Mouse (Mus musculus) hindbrain, embryonic 15.5 days (tissue): Measurements from ENCODE around the gene Mucl3. TPM values are rescaled to one million over a fixed set of nuclear protein-coding genes. Genes with fewer than 3 reads are reported as not detected.

Source experiments
- ATAC-seq: fragments of 200-750 bp; cut with Nextera tagmentation; 2 replicates; pipeline ENCODE4 v1.8.0; 2017; ENCODE audit warnings: low read depth, moderate number of reproducible peaks, moderate TSS enrichment; ENCODE audit not compliant: low FRiP score
- H3K27ac ChIP-seq: fragments of 300-500 bp; sonication (generic); replicated peaks from 2 replicates; pipeline ENCODE4 v1.5.1; 2015; ENCODE audit warnings: mild to moderate bottlenecking, inconsistent platforms
- H3K27me3 ChIP-seq: fragments of 300-500 bp; sonication (generic); 2 replicates; pipeline ENCODE4 v1.6.1; 2015; ENCODE audit warnings: control low read depth, inconsistent platforms
- H3K36me3 ChIP-seq: fragments of 300-500 bp; sonication (generic); 2 replicates; pipeline ENCODE4 v1.6.1; 2015; ENCODE audit warnings: control low read depth, inconsistent platforms
- H3K4me1 ChIP-seq: fragments of 300-500 bp; sonication (generic); replicated peaks from 2 replicates; pipeline ENCODE4 v1.6.1; 2015; ENCODE audit warnings: control low read depth, inconsistent platforms
- H3K4me2 ChIP-seq: fragments of 300-500 bp; sonication (generic); 2 replicates; pipeline ENCODE4 v1.6.1; 2015; ENCODE audit warnings: moderate library complexity, mild to moderate bottlenecking, inconsistent platforms
- H3K4me3 ChIP-seq: fragments of 300-500 bp; sonication (generic); 2 replicates; pipeline ENCODE4 v1.5.1; 2015; ENCODE audit warnings: mild to moderate bottlenecking, inconsistent platforms
- H3K9ac ChIP-seq: fragments of 300-500 bp; sonication (generic); 2 replicates; pipeline ENCODE4 v1.6.1; 2015; ENCODE audit warnings: inconsistent platforms
- H3K9me3 ChIP-seq: fragments of 300-500 bp; sonication (generic); 2 replicates; pipeline ENCODE4 v1.6.1; 2016; ENCODE audit warnings: control low read depth, inconsistent platforms
- WGBS: fragments of 180-500 bp; shearing (Covaris S2); methylation state at CpG from one replicate; pipeline ENCODE4 v1.1.7; 2015; 5-methylcytosine and 5-hydroxymethylcytosine counted together
- polyA plus RNA-seq: library from polyadenylated mRNA; unstranded; fragments of >200 nt; fragmentation: Nextera tagmentation; extraction: Ambion mirVana; gene quantifications from 2 replicates; pipeline ENCODE4 v1.2.1, GENCODE M21; 2015

Gene Mucl3
- polyA plus RNA-seq, 1 experiment from 2014 or later = 0.17 TPM

DNA sequence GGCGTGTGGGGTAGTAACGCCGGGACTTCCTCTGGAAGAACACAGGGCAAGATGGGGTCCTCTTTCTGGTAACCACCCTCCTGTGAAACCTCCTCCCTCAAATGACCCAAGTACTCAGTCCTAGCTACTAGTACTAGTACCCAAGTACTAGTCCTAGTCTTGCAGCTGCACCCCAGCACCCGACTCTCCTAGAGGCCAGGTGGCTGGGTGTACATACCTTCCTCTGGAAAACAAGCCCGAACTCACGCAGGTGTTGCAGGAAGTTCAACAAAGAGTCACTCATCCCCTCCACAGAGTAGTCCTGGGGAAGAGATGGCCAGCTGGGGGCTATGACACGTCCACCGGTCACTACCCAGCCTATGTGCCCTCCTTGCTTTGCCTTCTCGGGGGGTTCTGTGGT lies 26.2 kb upstream of the Mucl3 start:
- H3K4me2 ChIP-seq = no peak overlapping the region

DNA sequence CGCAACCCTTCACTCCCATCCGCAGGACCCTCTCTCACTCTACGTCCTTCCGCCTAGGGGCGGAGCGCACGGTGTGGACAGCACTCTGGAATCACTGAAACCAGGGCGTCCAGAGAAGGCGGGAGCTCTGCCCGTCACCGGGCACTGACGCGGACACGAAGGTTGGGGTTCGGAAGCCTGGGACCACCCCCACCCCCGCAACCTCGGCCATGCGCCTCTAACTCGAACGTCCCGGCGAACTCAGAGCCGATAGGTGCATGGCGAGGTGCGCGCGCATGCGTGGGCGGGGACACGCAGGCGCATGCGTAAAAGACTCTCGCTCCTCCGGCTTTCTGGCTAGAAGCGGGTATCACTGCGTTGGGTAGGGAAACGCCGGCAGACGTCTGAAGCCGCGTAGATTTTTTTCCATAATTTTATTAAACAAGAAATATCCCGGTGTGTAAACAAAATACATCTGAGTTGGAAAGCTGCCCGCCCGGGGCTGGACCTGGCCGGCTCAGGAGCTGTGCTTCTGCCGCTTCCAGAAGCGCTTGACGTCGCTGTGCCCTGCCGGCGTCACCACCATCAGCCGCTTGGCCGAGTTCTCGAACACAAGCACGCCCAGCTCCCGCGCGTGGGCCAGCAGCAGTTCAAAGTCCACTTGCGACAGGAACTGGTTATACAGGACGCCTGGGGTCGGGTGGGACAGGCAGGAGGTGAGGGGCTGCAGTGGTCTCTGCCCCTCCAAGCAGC lies 24.0 kb upstream of the Mucl3 start, which contains the start of gene Vars2:
Gene Vars2, minus strand, starts transcription at position 259 of the 732 bp plus-strand sequence.
- 0 out of 2 replicates have a peak, but pooled peaks cover 12% of the 10 kb centered on the region for H3K36me3 ChIP-seq
- H3K4me2 ChIP-seq = peak within 1 kb of the TSS; percentile 95
- peaks cover 24% of the 10 kb centered on the region for H3K4me1 ChIP-seq
- no peaks in the 10 kb centered on the region for H3K27me3 ChIP-seq
- peak within 1 kb of the TSS; percentile 92 for H3K27ac ChIP-seq
- peak within 1 kb of the TSS; percentile 78 for H3K9ac ChIP-seq
- WGBS = under 1% methylated on average over 61 of the region's 61 CpGs
- peak within 1 kb of the TSS; percentile 91 for H3K4me3 ChIP-seq
- peak; percentile 94 for ATAC-seq
- no peaks in the 10 kb centered on the region for H3K9me3 ChIP-seq

More for the DNA sequence above, 26.2 kb upstream of the Mucl3 start:
- Histone ChIP-seq H3K36me3 (no peaks in the 10 kb centered on the region), H3K27me3 (no peaks in the 10 kb centered on the region), H3K9ac (no peak overlapping the region), H3K4me1 (peaks cover 31% of the 10 kb centered on the region), H3K27ac (no peak overlapping the region), H3K9me3 (no peaks in the 10 kb centered on the region), H3K4me3 (no peak overlapping the region)
- WGBS = 95% methylated on average over 9 of the region's 9 CpGs
- ATAC-seq = no peak

DNA sequence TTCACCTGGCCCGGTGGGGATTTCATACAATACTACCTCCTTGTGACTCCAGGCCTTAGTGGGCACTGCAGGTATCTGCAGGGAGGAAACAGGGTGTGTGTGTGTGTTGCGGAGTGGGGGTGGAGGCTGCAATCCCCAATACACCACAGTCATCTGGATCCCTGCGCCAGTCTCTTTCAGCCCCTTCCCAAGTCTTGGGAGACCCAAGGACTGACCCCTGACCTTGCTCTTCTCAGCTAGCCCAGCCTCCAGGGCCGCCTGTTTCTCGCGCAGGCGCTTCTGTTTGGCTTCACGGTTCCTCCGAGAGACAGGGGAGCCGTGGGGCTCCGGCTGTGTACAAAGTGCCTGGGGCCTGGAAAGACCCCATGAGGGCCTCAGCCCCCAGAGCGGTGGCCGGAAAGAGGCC lies 23.4 kb upstream of the Mucl3 start:
- ATAC-seq = peak; percentile 57

DNA sequence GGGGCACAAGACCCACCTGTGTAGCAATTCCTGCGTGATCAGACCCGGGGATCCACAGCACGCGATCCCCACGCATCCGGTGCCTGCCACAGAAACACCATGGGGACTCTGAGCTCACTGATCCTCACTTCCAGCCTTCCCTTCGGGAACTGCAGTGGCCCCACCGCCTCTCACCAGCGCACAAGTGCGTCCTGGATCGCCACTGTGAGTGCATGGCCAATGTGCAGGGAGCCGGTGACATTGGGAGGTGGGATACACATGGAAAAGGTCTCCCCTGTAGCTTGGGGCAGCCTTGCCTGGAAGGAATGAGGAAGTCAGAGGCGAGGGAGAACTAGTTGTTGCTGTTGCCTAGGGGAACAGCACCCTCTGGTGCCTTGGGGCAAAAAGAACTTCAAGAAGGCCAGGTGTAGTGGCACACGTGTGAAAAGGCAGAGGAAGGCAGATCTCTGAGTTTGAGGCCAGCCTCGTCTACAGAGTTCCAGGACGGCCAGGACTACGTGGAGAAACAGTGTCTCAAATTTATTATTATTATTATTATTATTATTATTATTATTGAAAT lies 22.5 kb upstream of the Mucl3 start:
- WGBS = 81% methylated on average over 17 of the region's 17 CpGs

More for the DNA sequence above, 23.4 kb upstream of the Mucl3 start:
- no peaks in the 10 kb centered on the region for H3K27me3 ChIP-seq
- WGBS = 3% methylated on average over 13 of the region's 13 CpGs
- H3K9ac ChIP-seq = peak overlapping the region; percentile 78
- peak overlapping the region; percentile 92 for H3K27ac ChIP-seq
- H3K9me3 ChIP-seq = no peaks in the 10 kb centered on the region
- H3K4me1 ChIP-seq = peaks cover 22% of the 10 kb centered on the region
- peaks cover 12% of the 10 kb centered on the region; the same call in 1 of the 2 replicates for H3K36me3 ChIP-seq
- H3K4me3 ChIP-seq = peak overlapping the region; percentile 91
- H3K4me2 ChIP-seq = peak overlapping the region; percentile 95

DNA sequence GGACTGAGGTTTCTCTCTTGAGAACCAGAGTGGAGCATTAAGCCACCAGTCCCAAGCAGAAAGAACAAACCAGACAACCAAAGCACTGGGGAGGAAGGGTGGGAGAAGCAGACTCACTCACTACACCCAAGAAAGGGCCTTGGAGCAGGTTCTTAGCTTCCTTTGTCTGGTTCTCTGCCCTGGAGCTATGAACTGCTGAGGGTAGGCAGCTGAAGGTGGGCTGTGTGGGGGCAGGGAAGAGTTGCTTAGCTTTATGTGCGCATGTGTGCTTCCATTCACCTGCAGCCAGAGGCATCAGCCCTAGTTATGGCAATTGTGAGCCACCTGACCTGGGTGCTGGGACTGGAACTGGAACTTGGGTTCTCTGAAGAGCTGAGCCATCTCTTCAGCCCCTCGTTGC lies 9.6 kb upstream of the Mucl3 start:
- Histone ChIP-seq H3K4me3 (no peak overlapping the region), H3K4me2 (no peak overlapping the region), H3K27ac (no peak overlapping the region), H3K4me1 (no peaks in the 10 kb centered on the region), H3K9me3 (no peaks in the 10 kb centered on the region), H3K27me3 (no peaks in the 10 kb centered on the region), H3K36me3 (peaks cover 16% of the 10 kb centered on the region; the same call in 1 of the 2 replicates), H3K9ac (no peak overlapping the region)
- ATAC-seq = no peak
- 90% methylated on average over 2 of the region's 2 CpGs for WGBS

More for the DNA sequence above, 22.5 kb upstream of the Mucl3 start:
- H3K36me3 ChIP-seq = peaks cover 18% of the 10 kb centered on the region; the same call in 1 of the 2 replicates
- no peaks in the 10 kb centered on the region for H3K9me3 ChIP-seq
- ATAC-seq = no peak
- H3K27ac ChIP-seq = no peak overlapping the region
- no peak overlapping the region for H3K4me3 ChIP-seq
- no peaks in the 10 kb centered on the region for H3K27me3 ChIP-seq
- 0 out of 2 replicates have a peak overlapping the region, but pooled peaks have one; percentile 95 for H3K4me2 ChIP-seq
- no peak overlapping the region for H3K9ac ChIP-seq
- peaks cover 22% of the 10 kb centered on the region for H3K4me1 ChIP-seq

DNA sequence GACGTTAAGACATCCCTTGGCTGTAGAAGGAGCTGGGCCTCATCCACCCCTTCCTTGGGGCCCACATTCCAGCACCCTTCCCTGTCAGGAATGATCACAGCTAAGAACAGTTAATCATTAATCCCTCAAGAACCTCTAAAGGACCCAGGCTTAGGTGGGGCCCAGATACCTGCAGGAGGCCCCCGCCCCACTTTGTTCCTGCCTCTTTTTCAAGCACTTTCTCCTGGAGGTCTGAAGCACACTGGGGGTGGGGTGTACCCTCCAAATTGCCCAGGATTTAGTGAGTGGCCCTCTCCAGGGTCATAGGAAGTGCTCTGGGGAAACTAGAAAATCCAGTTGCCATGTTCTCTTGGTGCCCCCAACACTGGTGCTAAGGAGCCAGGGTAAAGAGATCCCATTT lies 5.9 kb upstream of the Mucl3 start:
- Histone ChIP-seq H3K36me3 (no peaks in the 10 kb centered on the region), H3K4me2 (no peak overlapping the region), H3K4me3 (no peak overlapping the region), H3K27ac (no peak overlapping the region), H3K9ac (no peak overlapping the region), H3K9me3 (no peaks in the 10 kb centered on the region), H3K4me1 (no peaks in the 10 kb centered on the region), H3K27me3 (no peaks in the 10 kb centered on the region)
- 74% methylated on average over 2 of the region's 2 CpGs for WGBS
- no peak for ATAC-seq

DNA sequence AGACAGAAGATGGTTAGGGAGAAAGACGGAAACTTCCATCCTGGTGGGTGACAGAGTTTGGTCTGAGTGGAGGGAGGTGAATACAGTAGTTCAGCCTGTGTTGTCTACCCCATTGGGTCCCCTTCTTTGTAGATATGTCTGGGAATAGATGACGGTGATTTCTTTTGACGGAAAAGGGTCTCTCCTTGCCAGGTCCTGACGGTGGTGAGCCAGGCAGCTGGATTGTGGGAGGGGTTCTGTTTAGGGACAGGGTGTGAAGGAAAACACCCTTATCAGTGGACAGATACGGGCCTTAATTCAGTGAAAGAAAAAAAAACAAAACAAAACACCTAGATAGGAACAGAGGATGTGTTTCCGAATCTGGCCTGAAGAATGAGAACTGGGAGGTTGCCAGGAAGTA lies 4.1 kb downstream of the Mucl3 start:
- Histone ChIP-seq H3K4me1 (peaks cover 3% of the 10 kb centered on the region; the same call in 1 of the 2 replicates), H3K9ac (no peak overlapping the region), H3K9me3 (no peaks in the 10 kb centered on the region), H3K36me3 (no peaks in the 10 kb centered on the region), H3K4me2 (no peak overlapping the region), H3K27me3 (no peaks in the 10 kb centered on the region), H3K4me3 (no peak overlapping the region), H3K27ac (no peak overlapping the region)
- ATAC-seq = no peak
- WGBS = 87% methylated on average over 6 of the region's 6 CpGs

DNA sequence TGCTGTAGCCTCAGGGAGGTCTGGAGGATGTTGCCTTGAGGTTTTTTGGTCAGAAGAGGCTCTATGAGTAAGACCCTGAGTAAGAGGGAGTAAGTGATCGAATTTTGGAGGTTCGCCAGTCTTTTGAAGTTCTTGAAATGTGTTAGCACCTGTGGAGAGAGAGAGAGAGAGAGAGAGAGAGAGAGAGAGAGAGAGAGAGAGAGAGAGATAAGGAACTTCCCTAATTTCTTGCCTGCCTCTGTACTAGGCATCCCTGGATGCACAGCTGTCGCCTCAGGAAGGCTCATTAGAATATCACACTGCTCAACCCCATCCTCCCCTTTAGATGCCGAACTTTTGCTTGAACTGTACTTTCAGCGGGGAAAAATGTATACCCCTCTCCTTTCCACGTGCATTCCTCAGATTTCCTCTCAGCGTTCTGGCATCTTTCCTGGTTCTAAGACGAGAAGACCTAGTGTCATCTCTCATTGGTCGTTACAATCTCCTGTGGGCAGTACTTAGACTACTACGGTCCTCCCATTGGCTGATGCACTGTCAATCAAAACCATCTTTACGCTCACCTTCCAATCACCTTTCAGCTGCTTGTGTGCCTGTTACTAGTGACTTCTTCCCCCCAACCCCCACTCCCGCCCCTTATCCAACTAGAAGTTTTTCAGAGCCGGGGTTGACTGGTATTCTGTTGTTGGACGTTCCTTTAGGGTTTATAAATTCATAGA lies 4.9 kb downstream of the Mucl3 start:
- H3K4me3 ChIP-seq = no peak overlapping the region
- H3K27ac ChIP-seq = no peak overlapping the region
- peak; percentile 86 for ATAC-seq
- H3K9me3 ChIP-seq = no peaks in the 10 kb centered on the region
- peaks cover 7% of the 10 kb centered on the region for H3K4me1 ChIP-seq
- H3K9ac ChIP-seq = no peak overlapping the region
- H3K27me3 ChIP-seq = no peaks in the 10 kb centered on the region
- H3K4me2 ChIP-seq = peak overlapping the region; percentile 33
- WGBS = 26% methylated on average over 14 of the region's 14 CpGs
- no peaks in the 10 kb centered on the region for H3K36me3 ChIP-seq

DNA sequence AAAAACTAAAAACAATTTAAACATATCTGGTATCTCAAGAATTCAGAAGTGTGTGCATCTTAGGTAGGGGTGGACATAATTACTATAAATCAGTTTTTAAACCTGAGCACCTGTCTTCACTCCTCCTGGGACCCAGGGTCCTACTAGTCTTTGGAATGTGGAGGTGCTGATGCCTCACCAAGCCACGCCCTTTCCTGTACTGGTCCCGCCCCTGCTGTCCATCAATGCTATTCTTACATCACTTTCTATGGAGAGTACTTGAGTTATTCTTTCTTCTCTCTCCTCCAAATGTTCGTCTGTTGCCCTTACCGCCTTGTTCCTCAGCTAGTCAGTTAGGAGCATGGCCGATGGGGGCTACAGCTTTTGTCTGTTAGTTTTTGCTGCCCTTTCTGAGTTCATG lies 7.1 kb downstream of the Mucl3 start:
- H3K4me2 ChIP-seq = peak overlapping the region; percentile 84; the same call in 1 of the 2 replicates
- 35% methylated on average over 5 of the region's 5 CpGs for WGBS

DNA sequence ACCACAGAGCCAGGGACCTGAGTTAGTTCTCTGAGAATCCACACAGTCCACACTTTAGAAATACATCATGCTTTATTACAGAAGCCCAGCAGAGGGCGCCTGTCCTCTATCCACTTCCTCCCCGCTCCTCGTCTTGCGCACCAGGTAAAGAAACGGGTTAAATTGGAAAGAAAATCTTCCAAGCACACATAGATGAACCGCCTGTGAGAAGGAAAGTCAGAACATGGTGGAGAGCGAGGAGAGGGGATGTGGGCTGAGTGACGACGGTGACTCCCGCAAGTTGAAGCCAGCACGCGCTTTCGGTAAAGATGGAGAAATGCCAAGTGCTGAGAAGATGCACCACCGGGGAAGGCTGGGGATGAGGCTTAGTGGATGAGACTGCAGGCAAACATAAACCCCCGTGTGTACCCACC lies 7.8 kb downstream of the Mucl3 start:
- H3K36me3 ChIP-seq = no peaks in the 10 kb centered on the region
- H3K4me3 ChIP-seq = peak overlapping the region; percentile 44
- under 1% methylated on average over 15 of the region's 15 CpGs for WGBS

More for the DNA sequence above, 7.1 kb downstream of the Mucl3 start:
- peaks cover 7% of the 10 kb centered on the region for H3K4me1 ChIP-seq
- H3K27me3 ChIP-seq = no peaks in the 10 kb centered on the region
- no peaks in the 10 kb centered on the region for H3K9me3 ChIP-seq
- ATAC-seq = 0 out of 2 replicates have a peak, but pooled peaks have one; percentile 52
- peak overlapping the region; percentile 44; the same call in 1 of the 2 replicates for H3K4me3 ChIP-seq
- H3K36me3 ChIP-seq = no peaks in the 10 kb centered on the region
- H3K9ac ChIP-seq = no peak overlapping the region
- H3K27ac ChIP-seq = no peak overlapping the region

DNA sequence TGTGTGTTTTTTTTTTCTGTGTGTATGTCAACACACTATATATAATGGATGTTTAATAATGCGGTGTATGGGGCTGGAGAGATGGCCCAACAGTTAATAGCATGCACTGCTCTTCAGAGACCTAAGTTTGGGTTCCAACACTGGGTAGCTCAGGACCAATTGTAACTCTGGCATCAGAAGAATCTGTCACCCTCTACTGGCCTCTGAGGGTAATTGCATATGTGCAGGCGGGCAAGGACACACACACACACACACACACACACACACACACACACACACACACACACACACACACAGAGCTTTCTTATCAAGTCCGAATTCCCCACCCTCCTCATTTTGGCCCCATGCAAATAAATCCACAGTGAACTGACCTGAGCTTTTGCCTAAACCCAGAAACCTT lies 8.3 kb downstream of the Mucl3 start:
- H3K27me3 ChIP-seq = no peaks in the 10 kb centered on the region
- H3K27ac ChIP-seq = no peak overlapping the region
- H3K4me3 ChIP-seq = no peak overlapping the region
- 70% methylated on average over 3 of the region's 3 CpGs for WGBS
- no peak for ATAC-seq
- H3K36me3 ChIP-seq = no peaks in the 10 kb centered on the region
- no peak overlapping the region for H3K9ac ChIP-seq
- H3K4me1 ChIP-seq = peaks cover 7% of the 10 kb centered on the region
- no peaks in the 10 kb centered on the region for H3K9me3 ChIP-seq
- no peak overlapping the region for H3K4me2 ChIP-seq

More for the DNA sequence above, 7.8 kb downstream of the Mucl3 start:
- Histone ChIP-seq H3K4me2 (peak overlapping the region; percentile 84), H3K27me3 (no peaks in the 10 kb centered on the region), H3K9ac (peak overlapping the region; percentile 49), H3K9me3 (no peaks in the 10 kb centered on the region), H3K27ac (peak overlapping the region; percentile 73), H3K4me1 (peaks cover 7% of the 10 kb centered on the region)
- ATAC-seq = peak; percentile 80
